Mouse (Mus musculus) erythroblast, adult 5-6 weeks (primary cell): ENCODE results near the gene Slc2a10. TPM values are rescaled to one million over a fixed set of nuclear protein-coding genes. Genes with fewer than 3 reads are reported as not detected.

ENCODE experiments used
- ATAC-seq: replicated peaks from 2 replicates; pipeline ENCODE4 v1.8.0; 2016; ENCODE audit warnings: moderate number of reproducible peaks, mild to moderate bottlenecking, moderate TSS enrichment, inconsistent platforms; ENCODE audit not compliant: poor library complexity, low FRiP score, severe bottlenecking
- total RNA-seq, 2 experiments: library from RNA; stranded (forward) in 1 of 2; stranded (reverse) in 1 of 2; fragments of 150-400 nt in 1 of 2; fragments of 200-764, 138-1000 nt in 1 of 2; gene quantifications; 2 replicates each; pipeline versions ENCODE4 v1.2.3 to v1.2.4; 2015 to 2017; ENCODE audit warnings: low replicate concordance in 2 of 2

Gene Slc2a10
- total RNA-seq, 2 experiments from 2014 or later = not detected

GRCm38 (mm10) chr2:165554066-165554465 lies 50.5 kb downstream of the Slc2a10 start:
- ATAC-seq = no peak

GRCm38 (mm10) chr2:165557278-165557677 lies 53.7 kb downstream of the Slc2a10 start:
- ATAC-seq = no peak

- no peak for ATAC-seq
Measured at GRCm38 (mm10) chr2:165558916-165559315, 55.3 kb downstream of the Slc2a10 start.

GRCm38 (mm10) chr2:165559506-165560235 lies 56.1 kb downstream of the Slc2a10 start:
- no peak for ATAC-seq

GRCm38 (mm10) chr2:165561861-165562260 lies 58.3 kb downstream of the Slc2a10 start:
- ATAC-seq = no peak

GRCm38 (mm10) chr2:165563298-165564058 lies 59.9 kb downstream of the Slc2a10 start:
- ATAC-seq = no peak

- no peak for ATAC-seq
Measured at GRCm38 (mm10) chr2:165564101-165564500, 60.5 kb downstream of the Slc2a10 start.

GRCm38 (mm10) chr2:165564620-165565019 lies 61.0 kb downstream of the Slc2a10 start:
- no peak for ATAC-seq

GRCm38 (mm10) chr2:165566898-165567297 lies 63.3 kb downstream of the Slc2a10 start:
- no peak for ATAC-seq

GRCm38 (mm10) chr2:165567820-165568219 lies 64.2 kb downstream of the Slc2a10 start:
- ATAC-seq = no peak

- no peak for ATAC-seq
Measured at GRCm38 (mm10) chr2:165568911-165569310, 65.3 kb downstream of the Slc2a10 start.

Other genes with a start within 250 kb of the Slc2a10 start
- 22.6 and 34.2 TPM in 2 replicates for gene Slc35c2, start 215.9 kb upstream of the Slc2a10 start, total RNA-seq (2015; ENCODE audit: low replicate concordance)
- 10.0 and 14.6 TPM in 2 replicates for gene Slc35c2, start 215.9 kb upstream of the Slc2a10 start, total RNA-seq (2017; ENCODE audit: low replicate concordance)
- 15.8 and 15.9 TPM in 2 replicates for gene Elmo2, start 177.3 kb upstream of the Slc2a10 start, total RNA-seq (2015; ENCODE audit: low replicate concordance)
- 5.6 and 9.4 TPM in 2 replicates for gene Elmo2, start 177.3 kb upstream of the Slc2a10 start, total RNA-seq (2017; ENCODE audit: low replicate concordance)
- gene Zfp663, start 135.1 kb upstream of the Slc2a10 start, total RNA-seq (2015; ENCODE audit: low replicate concordance) = not detected in 2 replicates
- not detected in 2 replicates for gene Zfp663, start 135.1 kb upstream of the Slc2a10 start, total RNA-seq (2017; ENCODE audit: low replicate concordance)
- gene Zfp334, start 115.5 kb upstream of the Slc2a10 start, total RNA-seq (2015; ENCODE audit: low replicate concordance) = not detected in 2 replicates
- not detected in 2 replicates for gene Zfp334, start 115.5 kb upstream of the Slc2a10 start, total RNA-seq (2017; ENCODE audit: low replicate concordance)
- gene Ocstamp, start 103.4 kb upstream of the Slc2a10 start, total RNA-seq (2015; ENCODE audit: low replicate concordance) = not detected in 2 replicates
- gene Ocstamp, start 103.4 kb upstream of the Slc2a10 start, total RNA-seq (2017; ENCODE audit: low replicate concordance) = 0.42 TPM in 1 of 2 replicates, not detected in the other
- gene Slc13a3, start 30.6 kb upstream of the Slc2a10 start, total RNA-seq (2015; ENCODE audit: low replicate concordance) = not detected in 2 replicates
- gene Slc13a3, start 30.6 kb upstream of the Slc2a10 start, total RNA-seq (2017; ENCODE audit: low replicate concordance) = not detected in 2 replicates
- gene Trp53rka, start 10.5 kb upstream of the Slc2a10 start, total RNA-seq (2015; ENCODE audit: low replicate concordance) = 1.5 and 4.2 TPM in 2 replicates
- 1.5 and 1.7 TPM in 2 replicates for gene Trp53rka, start 10.5 kb upstream of the Slc2a10 start, total RNA-seq (2017; ENCODE audit: low replicate concordance)
- not detected in 2 replicates for gene Eya2, start 91.2 kb downstream of the Slc2a10 start, total RNA-seq (2015; ENCODE audit: low replicate concordance)
- 0.09 and 0.28 TPM in 2 replicates for gene Eya2, start 91.2 kb downstream of the Slc2a10 start, total RNA-seq (2017; ENCODE audit: low replicate concordance)